Mouse (Mus musculus): ENCODE measurements around the gene Tmbim6.
A peak's percentile ranks its signal among the peaks of the same experiment; 100 is the strongest.

The Tmbim6 gene

GRCm38 (mm10) chr15:99449751-99450280 lies 57.1 kb downstream of the Tmbim6 start:
- DNase-seq (ENCODE audit: low read depth, low spot score), result no peak

GRCm38 (mm10) chr15:99453153-99453900 lies 60.6 kb downstream of the Tmbim6 start:
- DNase-seq (ENCODE audit: low read depth, low spot score), result no peak

GRCm38 (mm10) chr15:99454585-99455279 lies 62.0 kb downstream of the Tmbim6 start:
- no peak for DNase-seq (ENCODE audit: low read depth, low spot score)

- no peak for DNase-seq (ENCODE audit: low read depth, low spot score)
Observed at GRCm38 (mm10) chr15:99455415-99455814, 62.7 kb downstream of the Tmbim6 start.

GRCm38 (mm10) chr15:99456338-99456962 lies 63.8 kb downstream of the Tmbim6 start:
- no peak for DNase-seq (ENCODE audit: low read depth, low spot score)

- DNase-seq (ENCODE audit: low read depth, low spot score), result no peak
Observed at GRCm38 (mm10) chr15:99456963-99457605, 64.4 kb downstream of the Tmbim6 start.

GRCm38 (mm10) chr15:99457606-99458401 lies 65.1 kb downstream of the Tmbim6 start, which contains the start of gene Nckap5l:
TSS of gene Nckap5l (minus strand) at chr15:99457748.
- peak; percentile 86 for DNase-seq (ENCODE audit: low read depth, low spot score)

Data from WW6 (cell line).